Mouse (Mus musculus) embryonic facial prominence, embryonic 14.5 days (tissue): ENCODE results near the gene 4932414N04Rik. TPM values are rescaled to one million over a fixed set of nuclear protein-coding genes. Genes with fewer than 3 reads are reported as not detected.

Experiments used
- ATAC-seq: fragments of 200-750 bp; cut with Nextera tagmentation; 2 replicates; pipeline ENCODE4 v1.8.0; 2017; ENCODE audit warnings: low read depth, moderate number of reproducible peaks, moderate TSS enrichment
- DNase-seq: peaks from one replicate; pipeline ENCODE4 v3.0.0-alpha.2; 2015; ENCODE audit warnings: low spot score
- H3K27ac ChIP-seq: fragments of 300-500 bp; sonication (generic); replicated peaks from 2 replicates; pipeline ENCODE4 v1.5.1; 2014; ENCODE audit warnings: low read depth, mild to moderate bottlenecking, low read length, moderate library complexity
- H3K27me3 ChIP-seq: fragments of 300-500 bp; sonication (generic); replicated peaks from 2 replicates; pipeline ENCODE4 v1.6.1; 2014; ENCODE audit warnings: low read length; ENCODE audit not compliant: control insufficient read depth, insufficient read depth
- H3K36me3 ChIP-seq: fragments of 300-500 bp; sonication (generic); 2 replicates; pipeline ENCODE4 v1.6.1; 2014; ENCODE audit warnings: low read length, mixed read lengths; ENCODE audit not compliant: control insufficient read depth, insufficient read depth
- H3K4me1 ChIP-seq: fragments of 300-500 bp; sonication (generic); 2 replicates; pipeline ENCODE4 v1.6.1; 2014; ENCODE audit warnings: antibody characterized with exemption, low read length; ENCODE audit not compliant: control insufficient read depth, insufficient read depth
- H3K4me2 ChIP-seq: fragments of 300-500 bp; sonication (generic); 2 replicates; pipeline ENCODE4 v1.6.1; 2014; ENCODE audit warnings: low read depth, mild to moderate bottlenecking, low read length, moderate library complexity, mixed read lengths
- H3K4me3 ChIP-seq: fragments of 300-500 bp; sonication (generic); 2 replicates; pipeline ENCODE4 v1.5.1; 2014; ENCODE audit warnings: low read depth, mild to moderate bottlenecking, low read length
- H3K9ac ChIP-seq: fragments of 300-500 bp; sonication (generic); 2 replicates; pipeline ENCODE4 v1.6.1; 2014; ENCODE audit warnings: low read depth, mild to moderate bottlenecking, low read length, moderate library complexity, mixed read lengths
- H3K9me3 ChIP-seq: fragments of 300-500 bp; sonication (generic); 2 replicates; pipeline ENCODE4 v1.6.1; 2016; ENCODE audit warnings: low read length; ENCODE audit not compliant: control insufficient read depth
- WGBS: fragments of 180-500 bp; shearing (Covaris S2); extraction: QIAGEN DNeasy Blood & Tissue Kit; methylation state at CpG from one replicate; pipeline ENCODE4 v1.1.7; 2014; 5-methylcytosine and 5-hydroxymethylcytosine counted together
- polyA plus RNA-seq: library from polyadenylated mRNA; unstranded; fragments of >200 nt; fragmentation: Nextera tagmentation; extraction: Ambion mirVana; gene quantifications from 2 replicates; pipeline ENCODE4 v1.2.1, GENCODE M21; 2014

Gene 4932414N04Rik
- polyA plus RNA-seq, 1 experiment from 2014 or later, result not detected

DNA sequence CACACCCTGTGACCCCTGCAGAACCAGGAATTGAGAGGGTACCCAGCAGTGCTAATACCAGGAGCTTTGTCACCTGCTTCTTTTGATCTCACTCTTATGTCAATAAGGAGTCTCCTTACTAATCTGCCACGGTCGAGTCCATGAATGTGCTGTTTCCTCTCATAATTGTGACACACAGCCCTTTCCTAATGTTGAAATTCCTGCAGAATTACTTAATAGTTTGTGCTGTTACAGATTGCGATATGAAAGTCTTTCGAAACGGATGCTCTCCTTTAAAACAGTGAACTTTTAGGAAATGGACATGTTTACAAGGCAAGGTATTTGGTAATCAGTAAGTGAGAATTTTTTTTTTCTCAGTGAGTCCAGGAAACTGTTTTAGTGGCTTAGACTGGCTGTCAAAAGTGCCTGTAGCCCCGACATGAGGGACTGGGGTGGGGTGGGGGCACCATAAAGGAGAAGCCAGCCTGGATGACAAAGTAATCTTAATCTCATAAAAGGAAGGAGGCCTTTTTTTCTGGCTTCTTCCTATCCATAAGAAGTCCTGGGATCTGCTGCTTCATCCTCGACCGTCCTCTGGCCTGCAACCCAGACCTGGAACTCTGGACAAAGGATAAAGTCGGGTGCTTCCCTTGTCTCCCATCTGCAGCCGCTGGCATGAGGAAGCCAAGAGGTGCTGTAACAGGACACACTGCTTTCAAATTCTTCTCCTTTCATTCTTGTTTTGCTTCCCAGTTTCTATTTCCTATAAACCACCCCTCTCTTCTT lies 139.9 kb downstream of the 4932414N04Rik start:
- no peak for ATAC-seq
- Histone ChIP-seq H3K27me3 (no peaks in the 10 kb centered on the region), H3K9me3 (no peaks in the 10 kb centered on the region), H3K4me3 (no peak overlapping the region), H3K27ac (no peak overlapping the region), H3K4me1 (no peaks in the 10 kb centered on the region; the same call in 1 of the 2 replicates), H3K4me2 (no peak overlapping the region), H3K36me3 (no peaks in the 10 kb centered on the region), H3K9ac (no peak overlapping the region)
- DNase-seq, result no peak
- WGBS, result 64% methylated on average over 10 of the region's 10 CpGs

DNA sequence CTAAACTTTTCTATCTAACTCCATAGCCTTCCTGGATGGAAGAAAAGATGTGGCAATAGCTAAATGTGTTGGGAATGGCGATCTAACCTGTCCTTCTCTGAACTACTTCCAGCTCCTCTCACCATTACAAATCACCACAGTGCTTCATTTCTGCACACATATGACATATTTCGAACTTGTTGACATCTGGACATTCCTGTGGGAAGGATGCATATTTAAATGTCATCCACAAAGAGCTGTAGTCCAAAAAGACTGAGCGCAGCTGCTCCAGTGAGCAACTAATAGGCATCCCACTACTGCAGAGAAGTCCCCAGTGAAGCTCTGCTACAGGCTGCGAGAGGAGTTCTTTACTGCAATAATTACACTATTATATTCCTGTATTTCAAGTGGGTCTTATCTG lies 140.8 kb downstream of the 4932414N04Rik start:
- Histone ChIP-seq H3K4me3 (no peak overlapping the region), H3K9me3 (no peaks in the 10 kb centered on the region), H3K4me1 (no peaks in the 10 kb centered on the region; the same call in 1 of the 2 replicates), H3K27ac (no peak overlapping the region), H3K4me2 (no peak overlapping the region), H3K9ac (no peak overlapping the region), H3K27me3 (no peaks in the 10 kb centered on the region), H3K36me3 (no peaks in the 10 kb centered on the region)
- ATAC-seq (no peak; the same call in 1 of the 2 replicates), DNase-seq (peak; percentile 30)
- WGBS, result 64% methylated on average over 4 of the region's 4 CpGs

Other genes starting within 250 kb of the 4932414N04Rik start
- 26.9 and 28.9 TPM in 2 replicates for gene Stk39, start 184.2 kb upstream of the 4932414N04Rik start, polyA plus RNA-seq
- not detected in 2 replicates for gene 4933409G03Rik, start 74.1 kb upstream of the 4932414N04Rik start, polyA plus RNA-seq
- gene Cers6, start 205.0 kb downstream of the 4932414N04Rik start, polyA plus RNA-seq, result 24.3 and 26.0 TPM in 2 replicates